Mouse (Mus musculus) sigmoid colon, adult 10 weeks (tissue): Measurements from ENCODE around the gene Psme2b. TPM values are rescaled to one million over a fixed set of nuclear protein-coding genes. Genes with fewer than 3 reads are reported as not detected.

Source experiments
- polyA plus RNA-seq: library from polyadenylated mRNA; stranded (reverse); fragments of 350-450 nt; fragmentation: Illumina TruSeq; extraction: RNeasy Lipid Tissue Mini Kit (QIAGEN cat#74804); gene quantifications from one replicate; pipeline ENCODE4 v1.2.3, GENCODE M21; 2014; ENCODE audit warnings: low read depth, low replicate concordance

Psme2b gene
- 2.9 TPM for polyA plus RNA-seq

DNA sequence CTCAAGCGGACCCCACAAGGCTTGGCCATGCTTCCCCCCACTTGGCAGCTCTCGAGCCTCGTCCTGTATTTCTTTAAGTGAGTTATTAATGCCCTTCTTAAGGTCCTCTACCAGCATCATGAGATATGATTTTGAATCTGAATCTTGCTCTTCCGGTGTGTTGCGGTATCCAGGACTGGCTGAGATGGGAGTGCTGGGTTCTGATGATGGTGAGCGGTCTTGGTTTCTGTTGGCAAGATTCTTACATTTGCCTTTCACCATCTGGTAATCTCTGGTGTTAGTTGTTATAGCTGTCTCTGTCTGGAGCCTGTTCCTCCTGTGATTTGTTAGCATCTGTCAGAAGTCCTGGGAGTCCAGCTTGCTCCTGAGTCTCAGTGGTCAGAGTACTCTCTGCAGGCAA lies at the start of gene Psme2b:
TSS of gene Psme2b (minus strand) at position 101 of the 400 bp plus-strand sequence.

DNA sequence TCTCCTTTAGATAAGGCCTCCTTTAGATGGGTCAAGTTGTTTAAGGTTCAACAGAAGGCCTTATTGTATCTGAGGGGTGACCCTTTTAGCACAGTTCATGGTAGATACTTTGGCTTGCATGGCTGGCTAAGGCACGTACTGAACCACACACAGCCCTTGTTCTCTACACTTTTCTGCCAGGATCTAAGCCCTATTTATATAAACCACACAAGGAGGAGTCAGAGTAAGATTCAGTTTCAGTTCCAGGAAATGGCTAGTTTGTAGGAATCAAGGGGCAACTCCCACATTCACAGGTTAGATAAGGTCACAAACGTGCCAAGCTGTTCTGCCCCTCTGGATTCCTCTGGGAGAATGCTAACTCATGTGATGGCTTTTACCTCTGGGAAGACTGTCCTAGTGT lies 48.0 kb upstream of the Psme2b start, which contains the start of gene Tgtp1:
TSS of gene Tgtp1 (minus strand) at position 155 of the 400 bp plus-strand sequence.

DNA sequence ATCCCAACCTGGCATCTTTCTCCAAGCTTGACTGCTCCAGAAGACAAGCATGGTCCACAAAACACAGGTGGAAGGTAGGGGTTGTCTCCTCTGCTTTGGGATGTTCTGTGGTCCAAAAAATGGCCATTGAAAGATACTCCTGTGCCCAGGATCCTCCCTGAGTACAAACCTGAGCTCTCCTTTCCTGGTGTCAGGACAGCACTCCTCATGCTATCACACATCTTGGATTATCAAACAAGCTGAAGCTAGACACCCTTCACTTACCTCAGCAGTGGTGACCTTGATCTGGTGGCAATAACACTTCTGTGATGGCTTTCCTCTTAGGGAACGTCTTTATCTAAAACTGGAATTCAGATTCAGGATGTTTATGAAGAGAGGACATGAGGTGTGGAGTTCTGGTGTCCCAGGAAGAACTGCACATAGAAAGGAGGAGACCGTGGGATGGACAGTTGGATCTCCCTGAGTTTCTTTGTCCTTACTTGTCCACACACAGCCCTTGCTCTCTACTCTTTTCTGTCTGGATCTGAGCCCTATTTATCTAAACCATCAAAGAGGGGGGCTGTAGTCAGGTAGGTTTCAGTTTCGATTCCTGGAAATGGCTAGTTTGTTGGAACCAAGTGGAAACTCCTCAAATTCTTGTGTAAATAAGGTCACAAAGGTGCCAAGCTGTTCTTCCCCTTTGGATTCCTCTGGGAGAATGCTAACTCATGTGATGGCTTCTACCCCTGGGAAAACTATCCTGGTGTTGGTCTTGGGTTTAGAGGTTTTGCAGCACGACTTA lies 45.9 kb upstream of the Psme2b start, which contains the start of gene Gm12185:
TSS of gene Gm12185 (minus strand) at position 487 of the 781 bp plus-strand sequence.

GRCm38 (mm10) chr11:48979251-48979650 lies 33.3 kb upstream of the Psme2b start, which contains the start of gene 9930111J21Rik1:
Gene 9930111J21Rik1, minus strand, starts transcription at chr11:48979398.

DNA sequence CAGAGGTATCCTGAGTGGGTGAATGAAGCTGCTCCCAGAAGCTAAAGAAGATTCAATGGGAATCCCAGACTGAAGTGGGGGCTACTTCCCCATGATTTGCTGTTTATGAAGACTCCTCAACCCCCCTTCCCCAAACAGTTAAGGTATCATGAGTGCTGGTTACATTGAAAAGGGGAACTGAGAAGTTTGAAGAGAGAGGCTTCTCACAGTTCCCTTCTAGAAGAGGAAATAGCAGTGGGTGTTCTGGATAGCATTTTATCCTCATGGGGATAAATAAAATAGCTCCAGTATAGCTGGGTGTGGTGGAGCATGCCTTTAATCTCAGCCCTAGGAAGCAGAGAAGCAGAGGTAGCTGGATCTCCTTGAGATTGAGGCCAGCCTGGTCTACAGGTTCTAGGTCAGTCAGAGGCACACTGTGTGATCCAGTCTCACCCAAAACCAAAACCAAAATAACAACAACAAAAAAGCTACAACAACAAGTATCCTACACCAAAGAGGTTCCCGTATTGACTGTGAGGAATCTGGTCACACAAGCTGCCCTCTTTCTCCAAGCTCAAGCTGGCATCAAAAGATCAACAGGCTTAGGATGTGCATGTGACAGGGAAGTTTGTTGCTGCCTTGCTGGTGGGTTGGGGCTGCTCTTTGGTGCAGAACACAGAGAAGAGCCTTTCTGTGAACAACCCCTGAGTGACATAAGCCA lies 32.4 kb upstream of the Psme2b start, which contains the start of gene Olfr56:
TSS of gene Olfr56 (plus strand) at position 650 of the 700 bp plus-strand sequence.

DNA sequence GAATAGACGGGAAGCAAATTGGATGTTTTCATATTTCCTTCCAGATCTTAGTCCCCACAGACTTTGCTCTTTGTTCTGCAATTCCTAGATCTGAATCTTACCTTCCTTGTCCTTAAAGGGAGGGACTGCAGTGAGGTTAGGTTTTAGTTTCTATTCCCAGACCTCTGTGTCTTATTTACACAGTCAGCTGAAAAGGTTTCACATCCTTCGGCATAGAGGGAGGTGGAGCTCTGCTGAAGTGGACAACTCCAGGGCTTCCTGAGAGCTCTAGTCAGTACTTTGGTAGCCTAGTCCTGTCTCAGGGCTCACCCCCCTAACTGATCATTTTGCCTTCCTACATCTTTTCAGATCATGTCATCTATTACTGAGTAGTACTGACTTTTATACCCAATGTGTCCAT lies 44.0 kb downstream of the Psme2b start, which contains the start of gene Gm5431:
TSS of gene Gm5431 (minus strand) at position 194 of the 400 bp plus-strand sequence.

Other genes with a start within 250 kb of the Psme2b start
- gene Rack1, start 145.9 kb downstream of the Psme2b start, polyA plus RNA-seq = 171 TPM
- gene Trim41, start 128.8 kb downstream of the Psme2b start, polyA plus RNA-seq = 17.8 TPM
- gene Trim7, start 120.0 kb downstream of the Psme2b start, polyA plus RNA-seq = 5.2 TPM
- 7.6 TPM for gene Gm12184, start 119.5 kb downstream of the Psme2b start, polyA plus RNA-seq
- 68.8 TPM for gene Irgm1, start 74.5 kb downstream of the Psme2b start, polyA plus RNA-seq
- 16.8 TPM for gene Gm5431, start 44.0 kb downstream of the Psme2b start, polyA plus RNA-seq
- 1.3 TPM for gene Olfr56, start 32.7 kb upstream of the Psme2b start, polyA plus RNA-seq
- 2.8 TPM for gene 9930111J21Rik1, start 33.2 kb upstream of the Psme2b start, polyA plus RNA-seq
- 2.8 TPM for gene Gm12185, start 46.0 kb upstream of the Psme2b start, polyA plus RNA-seq
- gene Tgtp1, start 48.0 kb upstream of the Psme2b start, polyA plus RNA-seq = 15.7 TPM
- gene 9930111J21Rik2, start 105.1 kb upstream of the Psme2b start, polyA plus RNA-seq = 24.0 TPM
- gene Tgtp2, start 118.0 kb upstream of the Psme2b start, polyA plus RNA-seq = 13.2 TPM
- gene Ifi47, start 130.4 kb upstream of the Psme2b start, polyA plus RNA-seq = 19.4 TPM
- gene Olfr1396, start 168.7 kb upstream of the Psme2b start, polyA plus RNA-seq = 0.16 TPM
- not detected for gene Olfr1395, start 196.1 kb upstream of the Psme2b start, polyA plus RNA-seq
- gene Olfr1394, start 208.2 kb upstream of the Psme2b start, polyA plus RNA-seq = not detected
- 4.3 TPM for gene Btnl9, start 241.0 kb upstream of the Psme2b start, polyA plus RNA-seq